Mouse (Mus musculus) mouse embryonic stem cell (cell line): ENCODE results near the gene Serhl.

Source experiments
- in situ Hi-C, 2 experiments: fragments of 300-500 bp; cut with MboI; formaldehyde crosslinking; loops; 1 replicate in 1 of 2; 3 replicates in 1 of 2; pipeline ENCODE4 v1.14.3; 2019 to 2020; ENCODE audit warnings: low sequenced_read_pairs in 2 of 2, low pct_unique_long_range_greater_than_20kb in 1 of 2, mixed read lengths in 1 of 2; ENCODE audit not compliant: unreplicated experiment in 1 of 2

Gene Serhl

GRCm38 (mm10) chr15:83071752-83072151 is 17.6 kb upstream of the Serhl start:
- in situ Hi-C loops: loop anchor here (10.0 to 25.0 kb wide), 2 partner anchors 133 to 784 kb away; partner anchors contain the start of gene Wbp2nl (in 1 of the 2)

GRCm38 (mm10) chr15:83074179-83074578 is 15.1 kb upstream of the Serhl start:
- in situ Hi-C loops: loop anchor here (10.0 to 25.0 kb wide), 2 partner anchors 131 to 787 kb away; partner anchors contain the start of gene Wbp2nl (in 1 of the 2)

GRCm38 (mm10) chr15:83075607-83076525 is 13.4 kb upstream of the Serhl start:
- in situ Hi-C loops: loop anchor here in 1 of 2 experiments (10.0 kb wide), 1 partner anchor 129 kb away; no protein-coding TSS in a partner anchor

GRCm38 (mm10) chr15:83083530-83083929 is 5.8 kb upstream of the Serhl start:
- in situ Hi-C loops: no loop called here

GRCm38 (mm10) chr15:83084022-83084640 is 5.2 kb upstream of the Serhl start:
- in situ Hi-C loops: no loop called here

- in situ Hi-C loops: no loop called here
Measured at GRCm38 (mm10) chr15:83085901-83086300, 3.4 kb upstream of the Serhl start.

- in situ Hi-C loops: no loop called here
Measured at GRCm38 (mm10) chr15:83086636-83087328, 2.5 kb upstream of the Serhl start.

- in situ Hi-C loops: no loop called here
Measured at GRCm38 (mm10) chr15:83088495-83089428, 544 bp upstream of the Serhl start.

GRCm38 (mm10) chr15:83090874-83091273 is 1.6 kb downstream of the Serhl start:
- in situ Hi-C loops: no loop called here

GRCm38 (mm10) chr15:83093687-83094086 is 4.4 kb downstream of the Serhl start:
- in situ Hi-C loops: no loop called here

GRCm38 (mm10) chr15:83095950-83096349 is 6.6 kb downstream of the Serhl start:
- in situ Hi-C loops: no loop called here

GRCm38 (mm10) chr15:83099533-83100331 is 10.4 kb downstream of the Serhl start:
- in situ Hi-C loops: no loop called here

- in situ Hi-C loops: no loop called here
Measured at GRCm38 (mm10) chr15:83100332-83100662, 11.0 kb downstream of the Serhl start.

GRCm38 (mm10) chr15:83103111-83103510 is 13.8 kb downstream of the Serhl start:
- in situ Hi-C loops: no loop called here

GRCm38 (mm10) chr15:83106426-83106825 is 17.1 kb downstream of the Serhl start:
- in situ Hi-C loops: no loop called here

GRCm38 (mm10) chr15:83107814-83108213 is 18.5 kb downstream of the Serhl start:
- in situ Hi-C loops: no loop called here

GRCm38 (mm10) chr15:83111290-83111689 is 22.0 kb downstream of the Serhl start:
- in situ Hi-C loops: no loop called here
